Mouse (Mus musculus) MEL (cell line): Measurements from ENCODE around the gene Alppl2. TPM values are rescaled to one million over a fixed set of nuclear protein-coding genes. Genes with fewer than 3 reads are reported as not detected.

Source experiments
- DNase-seq: peaks from one replicate; pipeline ENCODE4 v3.0.0; 2011; ENCODE audit warnings: low read depth, low spot score
- H3K27ac ChIP-seq: 2 replicates; pipeline ENCODE4 v1.5.1; 2012; ENCODE audit warnings: low read depth, mild to moderate bottlenecking, control low read depth, low read length, moderate library complexity; ENCODE audit not compliant: control insufficient read depth
- H3K27me3 ChIP-seq, 2 experiments: fragments of 150-350 bp in 1 of 2; sonication (generic) in 1 of 2; 2 replicates each; pipeline ENCODE4 v1.6.1; 2012; ENCODE audit warnings: low read length in 2 of 2, mild to moderate bottlenecking in 2 of 2, improper control_type of control experiment in 1 of 2, moderate library complexity in 1 of 2; ENCODE audit not compliant: insufficient read depth in 2 of 2, control insufficient read depth in 1 of 2
- H3K36me3 ChIP-seq, 2 experiments: 2 replicates each; pipeline ENCODE4 v1.6.1; 2012 to 2014; ENCODE audit warnings: low read length in 2 of 2, improper control_type of control experiment in 1 of 2, inconsistent platforms in 1 of 2, mild to moderate bottlenecking in 1 of 2; ENCODE audit not compliant: insufficient read depth in 2 of 2, control insufficient read depth in 1 of 2
- H3K4me1 ChIP-seq, 2 experiments: fragments of 150-350 bp in 1 of 2; sonication (generic) in 1 of 2; 2 replicates each; pipeline ENCODE4 v1.6.1; 2012; ENCODE audit warnings: low read length in 2 of 2, improper control_type of control experiment in 1 of 2, mild to moderate bottlenecking in 1 of 2; ENCODE audit not compliant: insufficient read depth in 2 of 2, control insufficient read depth in 1 of 2
- H3K4me3 ChIP-seq, 2 experiments: fragments of 150-350 bp in 1 of 2; sonication (generic) in 1 of 2; 2 replicates each; pipeline ENCODE4 v1.5.1; 2012; ENCODE audit warnings: low read depth in 2 of 2, low read length in 2 of 2, mild to moderate bottlenecking in 2 of 2, moderate library complexity in 2 of 2, control low read depth in 1 of 2, improper control_type of control experiment in 1 of 2; ENCODE audit not compliant: control insufficient read depth in 1 of 2, insufficient read depth in 1 of 2
- H3K79me2 ChIP-seq: 2 replicates; pipeline ENCODE4 v1.6.1; 2012; ENCODE audit warnings: mild to moderate bottlenecking, low read length, moderate library complexity; ENCODE audit not compliant: control insufficient read depth, poor library complexity, insufficient read depth
- H3K9ac ChIP-seq: 2 replicates; pipeline ENCODE4 v1.6.1; 2012; ENCODE audit warnings: low read depth, mild to moderate bottlenecking, control low read depth, low read length, moderate library complexity; ENCODE audit not compliant: control insufficient read depth, poor library complexity, severe bottlenecking
- H3K9me3 ChIP-seq: fragments of 150-350 bp; sonication (generic); replicated peaks from 2 replicates; pipeline ENCODE4 v1.6.1; 2012; ENCODE audit warnings: mild to moderate bottlenecking, low read length, improper control_type of control experiment, moderate library complexity; ENCODE audit not compliant: insufficient read depth
- BHLHE40 ChIP-seq: IDR thresholded peaks from 2 replicates; pipeline ENCODE4 v1.6.1; 2012; ENCODE audit warnings: low read depth, mild to moderate bottlenecking, inconsistent platforms, low read length, improper control_type of control experiment, borderline replicate concordance
- ELF1 ChIP-seq: IDR thresholded peaks from 2 replicates; pipeline ENCODE4 v1.6.1; 2014; ENCODE audit warnings: low read depth, mild to moderate bottlenecking, inconsistent platforms, low read length, improper control_type of control experiment, moderate library complexity
- EP300 ChIP-seq, 2 experiments: IDR thresholded peaks; 2 replicates each; pipeline ENCODE4 v1.6.1; 2011; ENCODE audit warnings: improper control_type of control experiment in 2 of 2, low read length in 2 of 2, low read depth in 1 of 2, mild to moderate bottlenecking in 1 of 2
- GABPA ChIP-seq: IDR thresholded peaks from 2 replicates; pipeline ENCODE4 v1.6.1; 2012; ENCODE audit warnings: low read depth, mild to moderate bottlenecking, inconsistent platforms, low read length, improper control_type of control experiment, moderate library complexity
- GATA1 ChIP-seq: IDR thresholded peaks from 2 replicates; pipeline ENCODE4 v1.6.1; 2011; ENCODE audit warnings: low read depth, low read length, improper control_type of control experiment
- HCFC1 ChIP-seq: IDR thresholded peaks from 2 replicates; pipeline ENCODE4 v1.6.1; 2012; ENCODE audit warnings: low read depth, mild to moderate bottlenecking, inconsistent platforms, low read length, improper control_type of control experiment, moderate library complexity
- MAX ChIP-seq: IDR thresholded peaks from 2 replicates; pipeline ENCODE4 v1.6.1; 2011; ENCODE audit warnings: low read length, improper control_type of control experiment
- MXI1 ChIP-seq: IDR thresholded peaks from 2 replicates; pipeline ENCODE4 v1.6.1; 2011; ENCODE audit warnings: mild to moderate bottlenecking, low read depth, low read length, improper control_type of control experiment
- MYC ChIP-seq: IDR thresholded peaks from 2 replicates; pipeline ENCODE4 v1.6.1; 2011; ENCODE audit warnings: low read depth, mild to moderate bottlenecking, low read length, improper control_type of control experiment, moderate library complexity
- NELFE ChIP-seq: IDR thresholded peaks from 2 replicates; pipeline ENCODE4 v1.6.1; 2011; ENCODE audit warnings: low read depth, low read length, improper control_type of control experiment
- NRF1 ChIP-seq: IDR thresholded peaks from 2 replicates; pipeline ENCODE4 v1.6.1; 2014; ENCODE audit warnings: low read depth, mild to moderate bottlenecking, inconsistent platforms, low read length, improper control_type of control experiment, moderate library complexity; ENCODE audit not compliant: poor library complexity, insufficient read depth, severe bottlenecking
- POLR2A ChIP-seq, 2 experiments: IDR thresholded peaks; 2 replicates each; pipeline ENCODE4 v1.6.1; 2011 to 2012; ENCODE audit warnings: low read length in 2 of 2, mild to moderate bottlenecking in 2 of 2, control low read depth in 1 of 2, improper control_type of control experiment in 1 of 2, low read depth in 1 of 2, moderate library complexity in 1 of 2; ENCODE audit not compliant: control insufficient read depth in 1 of 2, insufficient read depth in 1 of 2, poor library complexity in 1 of 2
- POLR2AphosphoS2 ChIP-seq: IDR thresholded peaks from 2 replicates; pipeline ENCODE4 v1.6.1; 2011; ENCODE audit warnings: low read length, improper control_type of control experiment
- POLR2AphosphoS5 ChIP-seq: IDR thresholded peaks from 2 replicates; pipeline ENCODE4 v1.6.1; 2012; ENCODE audit warnings: low read depth, borderline replicate concordance, mild to moderate bottlenecking, inconsistent platforms, low read length, moderate library complexity, mixed read lengths
- SMC3 ChIP-seq: IDR thresholded peaks from 2 replicates; pipeline ENCODE4 v1.6.1; 2011; ENCODE audit warnings: low read depth, low read length, improper control_type of control experiment
- USF1 ChIP-seq: IDR thresholded peaks from 2 replicates; pipeline ENCODE4 v1.6.1; 2014; ENCODE audit warnings: low read depth, mild to moderate bottlenecking, inconsistent platforms, low read length, improper control_type of control experiment, moderate library complexity
- USF2 ChIP-seq, 2 experiments: IDR thresholded peaks; 2 replicates each; pipeline ENCODE4 v1.6.1; 2011 to 2012; ENCODE audit warnings: improper control_type of control experiment in 2 of 2, low read length in 2 of 2, borderline replicate concordance in 1 of 2, inconsistent platforms in 1 of 2, low read depth in 1 of 2, mild to moderate bottlenecking in 1 of 2; ENCODE audit not compliant: insufficient read depth in 1 of 2
- ZMIZ1 ChIP-seq: IDR thresholded peaks from 2 replicates; pipeline ENCODE4 v1.6.1; 2012; ENCODE audit warnings: low read depth, mild to moderate bottlenecking, inconsistent platforms, low read length, improper control_type of control experiment, moderate library complexity
- ZNF384 ChIP-seq: IDR thresholded peaks from 2 replicates; pipeline ENCODE4 v1.6.1; 2012; ENCODE audit warnings: low read depth, mild to moderate bottlenecking, inconsistent platforms, low read length, improper control_type of control experiment
- polyA plus RNA-seq, 2 experiments: library from polyadenylated mRNA; stranded (reverse) in 1 of 2; unstranded in 1 of 2; fragments of >175 nt in 1 of 2; fragments of >200 nt in 1 of 2; gene quantifications; 2 replicates each; pipeline versions ENCODE4 v1.2.1 to v1.2.4; 2012; ENCODE audit warnings: low replicate concordance in 2 of 2, low read depth in 1 of 2; ENCODE audit not compliant: insufficient read length in 2 of 2, insufficient read depth in 1 of 2, missing spikeins in 1 of 2
- total RNA-seq: library from RNA; depleted of rRNA; stranded (reverse); fragments of 300-350 nt; gene quantifications from 2 replicates; pipeline ENCODE4 v1.2.3, GENCODE M21; 2012; rRNA removed

Alppl2 gene
- not detected in 2 replicates for total RNA-seq
- not detected for polyA plus RNA-seq

DNA sequence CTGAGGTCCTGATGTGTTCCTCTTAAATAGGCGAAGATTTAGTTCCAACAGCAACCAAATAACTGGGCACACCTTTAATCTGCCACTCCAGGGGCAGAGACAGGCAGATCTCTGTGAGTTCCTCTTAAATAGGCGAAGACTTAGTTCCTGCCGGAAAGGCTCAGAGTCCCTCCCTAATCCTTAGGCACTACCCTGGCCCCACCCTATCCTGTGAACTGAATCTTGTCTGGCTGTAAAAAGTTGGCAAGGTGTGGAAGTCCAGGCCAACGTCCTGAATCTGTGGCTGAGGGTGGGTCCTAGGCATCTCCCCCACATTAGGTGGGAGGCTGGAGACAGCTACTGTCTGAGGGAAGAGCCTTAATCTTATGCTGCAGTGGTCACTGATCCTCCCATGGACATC lies at the start of gene Alppl2:
Gene Alppl2, minus strand, starts transcription at position 101 of the 400 bp plus-strand sequence.
- H3K79me2 ChIP-seq = no peaks in the 10 kb centered on the region
- no peak within 1 kb of the TSS for H3K4me3 ChIP-seq
- no peaks in the 10 kb centered on the region for H3K27me3 ChIP-seq
- DNase-seq = no peak
- no peak within 1 kb of the TSS for H3K9ac ChIP-seq
- no peaks in the 10 kb centered on the region for H3K9me3 ChIP-seq
- TF ChIP-seq MAX (no peak), ZMIZ1 (no peak), ELF1 (no peak), NRF1 (no peak), ZNF384 (no peak)
- no peak within 1 kb of the TSS for H3K27ac ChIP-seq
- H3K4me1 ChIP-seq = no peaks in the 10 kb centered on the region
- no peaks in the 10 kb centered on the region for H3K36me3 ChIP-seq

DNA sequence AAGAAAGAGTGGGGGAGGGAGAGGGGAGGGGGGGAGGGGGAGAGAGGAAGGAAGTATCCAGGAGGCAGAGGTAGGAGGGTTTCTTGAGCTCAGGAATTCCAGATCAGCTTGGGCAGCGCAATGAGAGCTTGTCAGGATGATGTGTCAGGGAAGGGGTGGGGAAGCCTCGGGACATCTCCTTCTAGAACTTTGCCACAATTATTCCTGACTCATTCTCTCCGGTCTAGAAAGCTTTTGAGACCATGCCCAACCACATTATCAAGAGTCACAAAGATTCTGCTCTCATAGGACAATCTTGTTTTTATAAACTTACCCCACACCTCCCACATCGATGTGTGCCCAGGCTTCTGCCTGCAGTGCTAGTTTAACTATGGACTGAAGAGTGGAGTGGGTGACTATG lies 42.1 kb upstream of the Alppl2 start:
- H3K27ac ChIP-seq = no peak overlapping the region
- no peak for DNase-seq
- 0 out of 4 replicates have a peak, but pooled peaks cover 0 to 1% of the 10 kb centered on the region in 2 experiments for H3K27me3 ChIP-seq
- TF ChIP-seq USF2 (IDR thresholded peaks at IDR 0.05; ENCODE audit: borderline replicate concordance in 1 of 2, insufficient read depth in 1 of 2, low read depth in 1 of 2, low read length in 2 of 2) (no peak), GATA1 (no peak), POLR2AphosphoS5 (no peak), NELFE (no peak), BHLHE40 (no peak)
- H3K36me3 ChIP-seq = no peaks in the 10 kb centered on the region
- H3K9me3 ChIP-seq = no peaks in the 10 kb centered on the region
- H3K4me3 ChIP-seq = no peak overlapping the region
- H3K4me1 ChIP-seq = no peaks in the 10 kb centered on the region
- H3K9ac ChIP-seq = no peak overlapping the region
- H3K79me2 ChIP-seq = no peaks in the 10 kb centered on the region

DNA sequence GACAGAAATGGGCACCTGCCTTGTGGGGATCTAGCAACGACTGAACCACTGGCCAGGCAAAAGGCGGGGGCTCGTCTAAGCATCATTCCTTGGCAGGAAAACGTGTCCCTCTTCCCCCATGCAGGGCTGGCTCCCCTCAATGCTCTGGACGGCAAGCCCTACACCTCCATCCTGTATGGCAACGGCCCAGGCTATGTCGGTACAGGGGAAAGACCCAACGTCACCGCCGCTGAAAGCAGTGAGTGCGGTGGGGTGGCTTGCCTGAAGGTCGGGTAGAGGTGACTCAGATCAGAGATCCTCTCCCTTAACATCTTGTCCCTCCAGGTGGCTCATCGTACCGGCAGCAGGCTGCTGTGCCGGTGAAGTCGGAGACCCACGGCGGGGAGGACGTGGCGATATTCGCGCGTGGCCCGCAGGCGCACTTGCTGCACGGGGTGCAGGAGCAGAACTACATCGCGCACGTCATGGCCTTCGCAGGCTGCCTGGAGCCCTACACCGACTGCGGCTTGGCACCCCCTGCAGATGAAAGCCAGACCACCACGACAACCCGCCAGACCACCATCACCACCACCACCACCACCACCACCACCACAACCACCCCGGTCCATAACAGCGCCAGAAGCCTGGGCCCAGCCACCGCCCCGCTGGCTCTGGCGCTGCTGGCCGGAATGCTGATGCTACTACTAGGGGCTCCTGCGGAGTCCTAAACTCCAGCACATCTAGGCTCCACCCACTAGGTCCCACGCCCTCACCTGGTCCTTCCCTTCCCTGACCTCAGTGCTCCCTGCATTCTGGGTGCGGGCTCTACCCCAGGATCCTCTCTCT lies 37.7 kb upstream of the Alppl2 start:
- peaks cover 1 to 2% of the 10 kb centered on the region in 2 experiments; a peak in 1 of 4 replicates for H3K27me3 ChIP-seq
- no peak for DNase-seq
- TF ChIP-seq POLR2AphosphoS2 = no peak
- TF ChIP-seq BHLHE40 = no peak
- TF ChIP-seq POLR2A (IDR thresholded peaks at IDR 0.05; ENCODE audit: control insufficient read depth in 1 of 2, insufficient read depth in 1 of 2, low read depth in 1 of 2, low read length in 2 of 2, poor library complexity in 1 of 2) = no peak
- no peak for TF ChIP-seq USF1
- no peak for TF ChIP-seq USF2 (IDR thresholded peaks at IDR 0.05; ENCODE audit: borderline replicate concordance in 1 of 2, insufficient read depth in 1 of 2, low read depth in 1 of 2, low read length in 2 of 2)
- TF ChIP-seq MYC = no peak
- TF ChIP-seq POLR2AphosphoS5 = no peak
- no peak for TF ChIP-seq GABPA
- TF ChIP-seq ZNF384 = no peak
- TF ChIP-seq HCFC1 = no peak
- no peak for TF ChIP-seq MXI1
- no peak for TF ChIP-seq EP300 (IDR thresholded peaks at IDR 0.05; ENCODE audit: low read depth in 1 of 2, low read length in 2 of 2)
- no peak for TF ChIP-seq SMC3

More for the DNA sequence above, 37.7 kb upstream of the Alppl2 start:
- no peaks in the 10 kb centered on the region for H3K79me2 ChIP-seq
- H3K4me1 ChIP-seq = no peaks in the 10 kb centered on the region
- H3K9ac ChIP-seq = no peak overlapping the region
- no peaks in the 10 kb centered on the region for H3K9me3 ChIP-seq
- no peak overlapping the region for H3K27ac ChIP-seq
- no peak overlapping the region for H3K4me3 ChIP-seq
- H3K36me3 ChIP-seq = no peaks in the 10 kb centered on the region
